Mouse (Mus musculus) limb, embryonic 10.5 days (tissue): ENCODE data around the gene Fam205a4. TPM values are rescaled to one million over a fixed set of nuclear protein-coding genes. Genes with fewer than 3 reads are reported as not detected.
"Not testable (repeated sequence)": the region's sequence is repeated elsewhere in the genome, so short reads cannot be mapped to it uniquely, and the experiment has no call there.

Source experiments
- DNase-seq: peaks from one replicate; pipeline ENCODE4 v3.0.0-alpha.2; 2017; ENCODE audit warnings: low spot score
- H3K27ac ChIP-seq: fragments of 300-500 bp; sonication (generic); 2 replicates; pipeline ENCODE4 v1.5.1; 2016; ENCODE audit warnings: mild to moderate bottlenecking
- H3K27me3 ChIP-seq: fragments of 300-500 bp; sonication (generic); 2 replicates; pipeline ENCODE4 v1.6.1; 2016; ENCODE audit warnings: low read depth, mild to moderate bottlenecking; ENCODE audit not compliant: poor library complexity, severe bottlenecking
- H3K36me3 ChIP-seq: fragments of 300-500 bp; sonication (generic); 2 replicates; pipeline ENCODE4 v1.6.1; 2016; ENCODE audit warnings: mild to moderate bottlenecking, moderate library complexity
- H3K4me1 ChIP-seq: fragments of 300-500 bp; sonication (generic); 2 replicates; pipeline ENCODE4 v1.6.1; 2016
- H3K4me3 ChIP-seq: fragments of 300-500 bp; sonication (generic); 2 replicates; pipeline ENCODE4 v1.5.1; 2016; ENCODE audit warnings: mild to moderate bottlenecking, moderate library complexity
- H3K9me3 ChIP-seq: fragments of 300-500 bp; sonication (generic); replicated peaks from 2 replicates; pipeline ENCODE4 v1.6.1; 2016; ENCODE audit warnings: mild to moderate bottlenecking
- WGBS: fragments of 180-500 bp; shearing (Covaris S2); methylation state at CpG from one replicate; pipeline ENCODE4 v1.1.7; 2016; 5-methylcytosine and 5-hydroxymethylcytosine counted together
- polyA plus RNA-seq: library from polyadenylated mRNA; unstranded; fragments of >200 nt; fragmentation: Nextera tagmentation; extraction: Ambion mirVana; gene quantifications from 2 replicates; pipeline ENCODE4 v1.2.1, GENCODE M21; 2016

Gene Fam205a4
- polyA plus RNA-seq = 0.04 TPM in 1 of 2 replicates, not detected in the other

DNA sequence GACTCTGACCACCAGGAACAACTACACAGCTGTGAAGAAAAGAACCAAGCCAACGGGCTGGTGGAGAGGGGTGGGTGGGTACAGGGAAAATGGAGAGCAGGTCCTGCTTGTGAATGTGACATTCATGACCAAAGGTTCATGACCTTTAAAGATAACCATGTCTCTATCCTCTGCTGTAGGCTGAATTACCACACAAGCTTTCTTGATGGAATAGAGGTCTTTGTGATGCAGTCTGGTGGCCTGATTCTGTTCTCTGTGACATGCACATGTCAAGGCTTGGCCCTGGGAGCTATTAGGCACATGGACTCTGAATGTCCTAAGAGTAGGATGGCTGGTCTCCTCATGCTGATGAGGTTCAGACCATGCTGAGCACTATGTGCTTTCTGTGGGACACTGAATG, at the start of gene Fam205a4:
Gene Fam205a4, plus strand, starts transcription at position 301 of the 400 bp plus-strand sequence.
- not testable (repeated sequence) for DNase-seq, H3K9me3 ChIP-seq, H3K36me3 ChIP-seq, H3K27ac ChIP-seq, H3K4me1 ChIP-seq, H3K4me3 ChIP-seq, H3K27me3 ChIP-seq
- WGBS = no CpG with 5 or more reads among the region's 1 CpGs

DNA sequence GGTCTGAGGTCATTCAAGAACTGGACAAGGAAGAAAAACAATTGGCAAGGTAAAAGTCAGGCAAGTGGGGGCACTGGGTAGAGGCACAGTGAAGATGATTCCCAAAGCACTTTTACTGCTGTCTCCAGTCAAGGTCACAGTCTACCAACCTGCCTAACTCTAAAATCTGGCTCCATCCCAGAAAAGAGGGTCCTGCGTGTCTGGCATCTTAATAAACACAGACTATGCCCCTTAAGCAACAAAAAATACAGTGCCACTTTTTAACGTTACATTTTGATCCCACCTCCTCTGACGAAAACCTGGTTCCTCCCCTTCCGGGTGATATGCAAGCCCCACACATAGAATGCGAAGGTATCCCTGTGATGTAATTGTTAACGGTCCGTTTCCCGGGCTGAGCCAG, 24.6 kb upstream of the Fam205a4 start, which contains the start of gene Gm20878:
Gene Gm20878, plus strand, starts transcription at position 301 of the 400 bp plus-strand sequence.
- H3K4me3 ChIP-seq = not testable (repeated sequence)
- no CpG with 5 or more reads among the region's 8 CpGs for WGBS

More for the DNA sequence above, 24.6 kb upstream of the Fam205a4 start, which contains the start of gene Gm20878:
- H3K9me3 ChIP-seq, H3K27ac ChIP-seq, H3K4me1 ChIP-seq, H3K27me3 ChIP-seq, DNase-seq, H3K36me3 ChIP-seq: not testable (repeated sequence)

Other genes starting within 250 kb of the Fam205a4 start
- 118 and 123 TPM in 2 replicates for gene Dctn3, start 242.9 kb upstream of the Fam205a4 start, polyA plus RNA-seq
- not detected in 2 replicates for gene Arid3c, start 234.9 kb upstream of the Fam205a4 start, polyA plus RNA-seq
- 33.7 and 37.6 TPM in 2 replicates for gene Galt, start 210.8 kb upstream of the Fam205a4 start, polyA plus RNA-seq
- 83.7 and 91.1 TPM in 2 replicates for gene Sigmar1, start 209.9 kb upstream of the Fam205a4 start, polyA plus RNA-seq
- 26.7 and 35.6 TPM in 2 replicates for gene Ccl27a, start 191.8 kb upstream of the Fam205a4 start, polyA plus RNA-seq
- not detected in 2 replicates for gene Gm21541, start 62.4 kb upstream of the Fam205a4 start, polyA plus RNA-seq
- 1.0 and 1.1 TPM in 2 replicates for gene Gm20878, start 24.5 kb upstream of the Fam205a4 start, polyA plus RNA-seq
- not detected in 2 replicates for gene Gm21093, start 68.7 kb downstream of the Fam205a4 start, polyA plus RNA-seq
- not detected in 2 replicates for gene Gm3893, start 125.1 kb downstream of the Fam205a4 start, polyA plus RNA-seq
- 1.2 TPM in 1 of 2 replicates, not detected in the other for gene Gm13304, start 148.8 kb downstream of the Fam205a4 start, polyA plus RNA-seq
- gene Gm13306, start 187.4 kb downstream of the Fam205a4 start, polyA plus RNA-seq = not detected in 2 replicates
- gene Gm13305, start 202.5 kb downstream of the Fam205a4 start, polyA plus RNA-seq = not detected in 2 replicates